Comparison of ENCODE assay signal across 8 mouse cellular contexts in the genomic region with DNA sequence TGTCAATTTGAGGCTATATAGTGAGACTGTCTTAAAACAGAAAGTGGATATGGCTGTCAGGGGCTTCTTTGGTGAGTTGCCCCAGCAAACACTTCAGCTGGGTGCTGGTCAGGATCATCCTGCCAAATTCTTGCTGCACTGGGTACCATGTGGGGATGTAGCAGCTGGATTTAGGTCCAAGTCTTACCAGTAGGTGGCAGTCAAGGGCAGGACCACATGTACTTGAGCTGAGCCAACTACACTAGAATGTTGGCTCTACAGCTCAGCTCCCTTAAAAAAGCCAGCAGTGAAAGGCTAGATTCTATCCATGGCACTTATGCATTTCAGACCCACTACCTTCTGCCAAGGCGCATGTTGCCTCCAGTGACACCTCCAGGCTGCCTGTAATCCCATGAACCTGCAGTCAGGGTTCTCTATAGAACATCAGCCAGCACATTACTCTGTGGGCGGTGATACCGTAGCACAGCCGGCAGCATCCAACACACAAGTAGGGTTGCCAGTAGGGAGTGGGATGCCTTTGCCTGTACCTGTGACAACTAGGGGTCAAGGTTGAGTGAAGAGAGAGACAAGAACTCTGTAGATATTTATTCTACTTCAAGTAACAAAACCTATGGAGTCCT. TPM values are rescaled to one million over a fixed set of nuclear protein-coding genes. Genes with fewer than 3 reads are reported as not detected.
DNase-seq lines count a peak whose midpoint lies in the region; ATAC-seq lines count a peak whose summit lies in the region.

No protein-coding gene starts in this region.

- no peaks in the 10 kb centered on the region for H3K9me3 ChIP-seq in heart, embryonic 11.5 days (replicated peaks; ENCODE audit: control insufficient read depth, low read length)
- no peaks in the 10 kb centered on the region for H3K9me3 ChIP-seq in midbrain, embryonic 10.5 days (replicated peaks)

- intact Hi-C loops in left cerebral cortex, postnatal 14 days (cut with DNase I): loop anchor here (5.0 kb wide), 1 partner anchor 75 kb away; the partner anchor contains the start of gene Mrgbp

- peak; percentile 69 to 82 for DNase-seq in heart, adult 18-20 months
- DNase-seq in cerebellum, adult 9-11 months: peak; percentile 56
- peak; percentile 42 to 65 for DNase-seq in frontal cortex, postnatal 14 days (ENCODE audit: low spot score in 2 of 2)
- peak; percentile 62 for DNase-seq in hindlimb bud, embryonic 11.5 days (ENCODE audit: extremely low spot score, low read depth, low spot score)
- DNase-seq in left cerebral cortex, postnatal 14 days (ENCODE audit: low spot score in 2 of 2): peak; percentile 84 to 91
- DNase-seq in midbrain, embryonic 10.5 days (ENCODE audit: low spot score): peak; percentile 66
- DNase-seq in skeletal muscle tissue, adult 2 months (ENCODE audit: low read depth, low spot score): peak; percentile 67

- H3K9ac ChIP-seq in heart, embryonic 11.5 days (ENCODE audit: low read depth, low read length): no peak overlapping the region

- no peak for ATAC-seq in heart, embryonic 11.5 days (replicated peaks; ENCODE audit: insufficient number of reproducible peaks, low FRiP score, low TSS enrichment)

- no peak overlapping the region for H3K4me2 ChIP-seq in heart, embryonic 11.5 days

- H3K4me1 ChIP-seq in heart, embryonic 11.5 days (ENCODE audit: control insufficient read depth, insufficient read depth, low read length): peaks cover 4% of the 10 kb centered on the region; the same call in 1 of the 2 replicates
- H3K4me1 ChIP-seq in midbrain, embryonic 10.5 days: peaks cover 25% of the 10 kb centered on the region

- 68% methylated on average over 4 of the region's 4 CpGs for WGBS in heart, embryonic 11.5 days (ENCODE audit: insufficient replicate concordance)
- 74% methylated on average over 4 of the region's 4 CpGs for WGBS in midbrain, embryonic 10.5 days

- no peaks in the 10 kb centered on the region for H3K27me3 ChIP-seq in heart, embryonic 11.5 days (ENCODE audit: control insufficient read depth, insufficient read depth, low read length)
- H3K27me3 ChIP-seq in midbrain, embryonic 10.5 days (ENCODE audit: low read depth, poor library complexity, severe bottlenecking): no peaks in the 10 kb centered on the region

- no peak overlapping the region for H3K27ac ChIP-seq in heart, embryonic 11.5 days (ENCODE audit: low read depth, low read length)
- no peak overlapping the region for H3K27ac ChIP-seq in midbrain, embryonic 10.5 days (replicated peaks)

- H3K36me3 ChIP-seq in heart, embryonic 11.5 days (ENCODE audit: control insufficient read depth, insufficient read depth, low read length): peaks cover 8% of the 10 kb centered on the region
- H3K36me3 ChIP-seq in midbrain, embryonic 10.5 days: peaks cover 26% of the 10 kb centered on the region

- H3K4me3 ChIP-seq in heart, embryonic 11.5 days (ENCODE audit: low read depth, low read length): no peak overlapping the region
- no peak overlapping the region for H3K4me3 ChIP-seq in midbrain, embryonic 10.5 days

RNA-seq across cellular contexts. Expression of gene Tcfl5, which starts 15.0 kb away (rescaled TPM):
- total RNA-seq in heart, adult 18-20 months (2021): not detected
- 0.07 and 0.32 TPM in 2 replicates for polyA plus RNA-seq in heart, embryonic 11.5 days (2014; fragmentation: Nextera tagmentation; extraction: Ambion mirVana)
- total RNA-seq in left cerebral cortex, postnatal 14 days (2021): 1 to 10 TPM; 2.5 to 3.3 TPM
- 0.22 and 0.26 TPM in 2 replicates for polyA plus RNA-seq in midbrain, embryonic 10.5 days (2016; fragmentation: Nextera tagmentation; extraction: Ambion mirVana)

RNA-seq across cellular contexts. Expression of gene Dido1, which starts 52.3 kb away (rescaled TPM):
- total RNA-seq in heart, adult 18-20 months (2021): 10 to 100 TPM; 25.8 to 29.9 TPM
- 20.8 and 21.3 TPM in 2 replicates for polyA plus RNA-seq in heart, embryonic 11.5 days (2014; fragmentation: Nextera tagmentation; extraction: Ambion mirVana)
- total RNA-seq in left cerebral cortex, postnatal 14 days (2021): 10 to 100 TPM; 56.6 to 57.7 TPM
- 30.9 and 34.6 TPM in 2 replicates for polyA plus RNA-seq in midbrain, embryonic 10.5 days (2016; fragmentation: Nextera tagmentation; extraction: Ambion mirVana)

RNA-seq across cellular contexts. Expression of gene Gid8, which starts 52.4 kb away (rescaled TPM):
- 10 to 100 TPM; 55.8 to 59.5 TPM for total RNA-seq in heart, adult 18-20 months (2021)
- polyA plus RNA-seq in heart, embryonic 11.5 days (2014; fragmentation: Nextera tagmentation; extraction: Ambion mirVana): 52.9 and 54.2 TPM in 2 replicates
- 10 to 100 TPM; 61.8 to 63.6 TPM for total RNA-seq in left cerebral cortex, postnatal 14 days (2021)
- polyA plus RNA-seq in midbrain, embryonic 10.5 days (2016; fragmentation: Nextera tagmentation; extraction: Ambion mirVana): 50.2 TPM in 2 replicates

RNA-seq across cellular contexts. Expression of gene Col9a3, which starts 59.9 kb away (rescaled TPM):
- total RNA-seq in heart, adult 18-20 months (2021): under 1 TPM in 1 of 2 experiments, not detected in 1; 0.21 TPM
- 24.5 and 25.0 TPM in 2 replicates for polyA plus RNA-seq in heart, embryonic 11.5 days (2014; fragmentation: Nextera tagmentation; extraction: Ambion mirVana)
- total RNA-seq in left cerebral cortex, postnatal 14 days (2021): 10 to 100 TPM; 23.2 to 31.7 TPM
- 2.6 and 3.7 TPM in 2 replicates for polyA plus RNA-seq in midbrain, embryonic 10.5 days (2016; fragmentation: Nextera tagmentation; extraction: Ambion mirVana)
